Mouse (Mus musculus): ENCODE data around the gene Slc26a11. TPM values are rescaled to one million over a fixed set of nuclear protein-coding genes. Genes with fewer than 3 reads are reported as not detected.

The Slc26a11 gene
- polyA plus RNA-seq (2014; fragmentation: Nextera tagmentation; extraction: Ambion mirVana), result 4.3 and 5.1 TPM in 2 replicates

- H3K9me3 ChIP-seq (ENCODE audit: control insufficient read depth, low read length), result no peaks in the 10 kb centered on the region
- H3K36me3 ChIP-seq (ENCODE audit: control insufficient read depth, insufficient read depth, low read length), result no peaks in the 10 kb centered on the region
- ATAC-seq (replicated peaks; ENCODE audit: low FRiP score), result peak; percentile 87
- 0 out of 2 replicates have a peak, but pooled peaks cover 3% of the 10 kb centered on the region for H3K27me3 ChIP-seq (replicated peaks; ENCODE audit: control insufficient read depth, insufficient read depth, low read length)
- peak within 1 kb of the TSS; percentile 98 for H3K4me2 ChIP-seq
- peak within 1 kb of the TSS; percentile 82 for H3K4me3 ChIP-seq (ENCODE audit: low read depth, low read length)
- peak within 1 kb of the TSS; percentile 84 for H3K9ac ChIP-seq (ENCODE audit: low read depth, low read length)
- H3K4me1 ChIP-seq (replicated peaks; ENCODE audit: control insufficient read depth, insufficient read depth, low read length), result peaks cover 17% of the 10 kb centered on the region
- peak; percentile 86 for DNase-seq (ENCODE audit: low spot score)
- WGBS, result 5% methylated on average over 40 of the region's 40 CpGs
- peak within 1 kb of the TSS; percentile 83 for H3K27ac ChIP-seq (ENCODE audit: low read depth, low read length)
These were observed at the start of gene Slc26a11, which contains the start of gene Sgsh for GRCm38 (mm10) chr11:119355443-119356385. Gene Slc26a11, plus strand, starts transcription at chr11:119355557. Gene Sgsh, minus strand, starts transcription at chr11:119355536.

GRCm38 (mm10) chr11:119306762-119307657, 48.3 kb upstream of the Slc26a11 start:
- no peaks in the 10 kb centered on the region for H3K9me3 ChIP-seq (ENCODE audit: control insufficient read depth, low read length)
- no peak overlapping the region for H3K4me2 ChIP-seq
- ATAC-seq (replicated peaks; ENCODE audit: low FRiP score), result no peak
- DNase-seq (ENCODE audit: low spot score), result no peak
- WGBS, result 55% methylated on average over 13 of the region's 13 CpGs
- H3K27me3 ChIP-seq (replicated peaks; ENCODE audit: control insufficient read depth, insufficient read depth, low read length), result peaks cover 18% of the 10 kb centered on the region
- no peaks in the 10 kb centered on the region for H3K4me1 ChIP-seq (replicated peaks; ENCODE audit: control insufficient read depth, insufficient read depth, low read length)
- no peak overlapping the region for H3K4me3 ChIP-seq (ENCODE audit: low read depth, low read length)
- H3K9ac ChIP-seq (ENCODE audit: low read depth, low read length), result no peak overlapping the region
- no peak overlapping the region for H3K27ac ChIP-seq (ENCODE audit: low read depth, low read length)
- H3K36me3 ChIP-seq (ENCODE audit: control insufficient read depth, insufficient read depth, low read length), result no peaks in the 10 kb centered on the region

- Histone ChIP-seq H3K4me2 (no peak within 1 kb of the TSS), H3K27me3 (replicated peaks; ENCODE audit: control insufficient read depth, insufficient read depth, low read length) (peaks cover 18% of the 10 kb centered on the region), H3K4me1 (replicated peaks; ENCODE audit: control insufficient read depth, insufficient read depth, low read length) (no peaks in the 10 kb centered on the region), H3K9me3 (ENCODE audit: control insufficient read depth, low read length) (no peaks in the 10 kb centered on the region), H3K4me3 (ENCODE audit: low read depth, low read length) (no peak within 1 kb of the TSS), H3K36me3 (ENCODE audit: control insufficient read depth, insufficient read depth, low read length) (no peaks in the 10 kb centered on the region), H3K9ac (ENCODE audit: low read depth, low read length) (no peak within 1 kb of the TSS), H3K27ac (ENCODE audit: low read depth, low read length) (no peak within 1 kb of the TSS)
- WGBS, result 46% methylated on average over 1 of the region's 1 CpGs
- DNase-seq (ENCODE audit: low spot score) (no peak), ATAC-seq (replicated peaks; ENCODE audit: low FRiP score) (no peak)
These were observed 47.8 kb upstream of the Slc26a11 start, which contains the start of gene Card14 for GRCm38 (mm10) chr11:119307658-119307867. Gene Card14, plus strand, starts transcription at chr11:119307768.

GRCm38 (mm10) chr11:119307916-119308315, 47.4 kb upstream of the Slc26a11 start:
- Histone ChIP-seq H3K4me3 (ENCODE audit: low read depth, low read length) (no peak overlapping the region), H3K4me2 (no peak overlapping the region), H3K27ac (ENCODE audit: low read depth, low read length) (no peak overlapping the region), H3K27me3 (replicated peaks; ENCODE audit: control insufficient read depth, insufficient read depth, low read length) (peaks cover 18% of the 10 kb centered on the region), H3K4me1 (replicated peaks; ENCODE audit: control insufficient read depth, insufficient read depth, low read length) (no peaks in the 10 kb centered on the region), H3K36me3 (ENCODE audit: control insufficient read depth, insufficient read depth, low read length) (no peaks in the 10 kb centered on the region), H3K9me3 (ENCODE audit: control insufficient read depth, low read length) (no peaks in the 10 kb centered on the region), H3K9ac (ENCODE audit: low read depth, low read length) (no peak overlapping the region)
- 36% methylated on average over 11 of the region's 11 CpGs for WGBS
- DNase-seq (ENCODE audit: low spot score) (no peak), ATAC-seq (replicated peaks; ENCODE audit: low FRiP score) (no peak)

- WGBS, result 9% methylated on average over 10 of the region's 10 CpGs
- no peak for ATAC-seq (replicated peaks; ENCODE audit: low FRiP score)
- H3K36me3 ChIP-seq (ENCODE audit: control insufficient read depth, insufficient read depth, low read length), result no peaks in the 10 kb centered on the region
These were observed 44.7 kb upstream of the Slc26a11 start for GRCm38 (mm10) chr11:119310621-119311020.

GRCm38 (mm10) chr11:119314252-119314936, 41.0 kb upstream of the Slc26a11 start:
- Histone ChIP-seq H3K4me3 (ENCODE audit: low read depth, low read length) (no peak overlapping the region), H3K4me2 (no peak overlapping the region), H3K9me3 (ENCODE audit: control insufficient read depth, low read length) (no peaks in the 10 kb centered on the region), H3K27me3 (replicated peaks; ENCODE audit: control insufficient read depth, insufficient read depth, low read length) (peaks cover 8% of the 10 kb centered on the region; the same call in 1 of the 2 replicates), H3K4me1 (replicated peaks; ENCODE audit: control insufficient read depth, insufficient read depth, low read length) (no peaks in the 10 kb centered on the region), H3K36me3 (ENCODE audit: control insufficient read depth, insufficient read depth, low read length) (no peaks in the 10 kb centered on the region), H3K9ac (ENCODE audit: low read depth, low read length) (no peak overlapping the region), H3K27ac (ENCODE audit: low read depth, low read length) (no peak overlapping the region)
- ATAC-seq (replicated peaks; ENCODE audit: low FRiP score) (no peak), DNase-seq (ENCODE audit: low spot score) (no peak)
- WGBS, result 68% methylated on average over 17 of the region's 17 CpGs

More at GRCm38 (mm10) chr11:119310621-119311020, 44.7 kb upstream of the Slc26a11 start:
- Histone ChIP-seq H3K27ac (ENCODE audit: low read depth, low read length) (no peak overlapping the region), H3K4me1 (replicated peaks; ENCODE audit: control insufficient read depth, insufficient read depth, low read length) (no peaks in the 10 kb centered on the region), H3K27me3 (replicated peaks; ENCODE audit: control insufficient read depth, insufficient read depth, low read length) (peaks cover 6% of the 10 kb centered on the region; the same call in 1 of the 2 replicates), H3K4me2 (no peak overlapping the region), H3K9ac (ENCODE audit: low read depth, low read length) (no peak overlapping the region), H3K9me3 (ENCODE audit: control insufficient read depth, low read length) (no peaks in the 10 kb centered on the region), H3K4me3 (ENCODE audit: low read depth, low read length) (no peak overlapping the region)
- no peak for DNase-seq (ENCODE audit: low spot score)

- Histone ChIP-seq H3K4me2 (no peak overlapping the region), H3K27me3 (replicated peaks; ENCODE audit: control insufficient read depth, insufficient read depth, low read length) (0 out of 2 replicates have a peak, but pooled peaks cover 2% of the 10 kb centered on the region), H3K27ac (ENCODE audit: low read depth, low read length) (no peak overlapping the region), H3K4me1 (replicated peaks; ENCODE audit: control insufficient read depth, insufficient read depth, low read length) (no peaks in the 10 kb centered on the region), H3K36me3 (ENCODE audit: control insufficient read depth, insufficient read depth, low read length) (no peaks in the 10 kb centered on the region), H3K9ac (ENCODE audit: low read depth, low read length) (no peak overlapping the region), H3K4me3 (ENCODE audit: low read depth, low read length) (no peak overlapping the region), H3K9me3 (ENCODE audit: control insufficient read depth, low read length) (no peaks in the 10 kb centered on the region)
- 80% methylated on average over 4 of the region's 4 CpGs for WGBS
- DNase-seq (ENCODE audit: low spot score) (no peak), ATAC-seq (replicated peaks; ENCODE audit: low FRiP score) (no peak)
These were observed 38.6 kb upstream of the Slc26a11 start for GRCm38 (mm10) chr11:119316720-119317119.

- no peak overlapping the region for H3K9ac ChIP-seq (ENCODE audit: low read depth, low read length)
- no peak overlapping the region for H3K27ac ChIP-seq (ENCODE audit: low read depth, low read length)
- H3K4me1 ChIP-seq (replicated peaks; ENCODE audit: control insufficient read depth, insufficient read depth, low read length), result no peaks in the 10 kb centered on the region
- no peak overlapping the region for H3K4me3 ChIP-seq (ENCODE audit: low read depth, low read length)
- DNase-seq (ENCODE audit: low spot score), result no peak
- H3K27me3 ChIP-seq (replicated peaks; ENCODE audit: control insufficient read depth, insufficient read depth, low read length), result 0 out of 2 replicates have a peak, but pooled peaks cover 2% of the 10 kb centered on the region
- ATAC-seq (replicated peaks; ENCODE audit: low FRiP score), result no peak
- no peak overlapping the region for H3K4me2 ChIP-seq
- no peaks in the 10 kb centered on the region for H3K9me3 ChIP-seq (ENCODE audit: control insufficient read depth, low read length)
- no peaks in the 10 kb centered on the region for H3K36me3 ChIP-seq (ENCODE audit: control insufficient read depth, insufficient read depth, low read length)
- 74% methylated on average over 13 of the region's 13 CpGs for WGBS
These were observed 32.8 kb upstream of the Slc26a11 start for GRCm38 (mm10) chr11:119322521-119322920.

Measured in liver, embryonic 11.5 days (tissue).